Mouse (Mus musculus) lung, embryonic 16.5 days (tissue): Measurements from ENCODE around the gene Prr15. TPM values are rescaled to one million over a fixed set of nuclear protein-coding genes. Genes with fewer than 3 reads are reported as not detected.
A peak's percentile ranks its signal among the peaks of the same experiment; 100 is the strongest.

Experiments used
- ATAC-seq: fragments of 200-750 bp; cut with Nextera tagmentation; 2 replicates; pipeline ENCODE4 v1.8.0; 2017; ENCODE audit warnings: low read depth, mild to moderate bottlenecking, moderate library complexity
- H3K27ac ChIP-seq: fragments of 300-500 bp; sonication (generic); 2 replicates; pipeline ENCODE4 v1.5.1; 2014; ENCODE audit warnings: mild to moderate bottlenecking, control low read depth, low read length
- H3K27me3 ChIP-seq: fragments of 300-500 bp; sonication (generic); 2 replicates; pipeline ENCODE4 v1.6.1; 2014; ENCODE audit warnings: low read depth, low read length, mixed read lengths; ENCODE audit not compliant: control insufficient read depth, insufficient read depth
- H3K36me3 ChIP-seq: fragments of 300-500 bp; sonication (generic); 2 replicates; pipeline ENCODE4 v1.6.1; 2014; ENCODE audit warnings: low read length; ENCODE audit not compliant: control insufficient read depth, insufficient read depth
- H3K4me1 ChIP-seq: fragments of 300-500 bp; sonication (generic); replicated peaks from 2 replicates; pipeline ENCODE4 v1.6.1; 2014; ENCODE audit warnings: low read length, mixed read lengths; ENCODE audit not compliant: control insufficient read depth, insufficient read depth
- H3K4me2 ChIP-seq: fragments of 300-500 bp; sonication (generic); 2 replicates; pipeline ENCODE4 v1.6.1; 2014; ENCODE audit warnings: low read depth, low read length, control low read depth
- H3K4me3 ChIP-seq: fragments of 300-500 bp; sonication (generic); 2 replicates; pipeline ENCODE4 v1.5.1; 2014; ENCODE audit warnings: mild to moderate bottlenecking, low read length, control low read depth
- H3K9ac ChIP-seq: fragments of 300-500 bp; sonication (generic); 2 replicates; pipeline ENCODE4 v1.6.1; 2014; ENCODE audit warnings: low read length, control low read depth
- H3K9me3 ChIP-seq: fragments of 300-500 bp; sonication (generic); 2 replicates; pipeline ENCODE4 v1.6.1; 2016; ENCODE audit warnings: low read length; ENCODE audit not compliant: control insufficient read depth
- WGBS: fragments of 180-500 bp; shearing (Covaris S2); extraction: QIAGEN DNeasy Blood & Tissue Kit; methylation state at CpG from one replicate; pipeline ENCODE4 v1.1.7; 2014; 5-methylcytosine and 5-hydroxymethylcytosine counted together
- polyA plus RNA-seq: library from polyadenylated mRNA; unstranded; fragments of >200 nt; fragmentation: Nextera tagmentation; extraction: Ambion mirVana; gene quantifications from 2 replicates; pipeline ENCODE4 v1.2.1, GENCODE M21; 2015

The Prr15 gene
- 2.9 and 3.1 TPM in 2 replicates for polyA plus RNA-seq

GRCm38 (mm10) chr6:54325246-54325885 lies at the start of gene Prr15:
Gene Prr15 (plus strand): TSS chr6:54325835.
- H3K4me3 ChIP-seq: peak within 1 kb of the TSS; percentile 49

GRCm38 (mm10) chr6:54277234-54277633 lies 48.4 kb upstream of the Prr15 start:
- no peak overlapping the region for H3K4me2 ChIP-seq

More at GRCm38 (mm10) chr6:54325246-54325885, at the start of gene Prr15:
- Histone ChIP-seq H3K4me2 (peak within 1 kb of the TSS; percentile 96), H3K9me3 (no peaks in the 10 kb centered on the region), H3K27me3 (peaks cover 9% of the 10 kb centered on the region), H3K4me1 (peaks cover 10% of the 10 kb centered on the region; the same call in 1 of the 2 replicates), H3K9ac (peak within 1 kb of the TSS; percentile 58), H3K27ac (no peak within 1 kb of the TSS), H3K36me3 (no peaks in the 10 kb centered on the region)
- no peak for ATAC-seq
- 24% methylated on average over 3 of the region's 3 CpGs for WGBS

DNA sequence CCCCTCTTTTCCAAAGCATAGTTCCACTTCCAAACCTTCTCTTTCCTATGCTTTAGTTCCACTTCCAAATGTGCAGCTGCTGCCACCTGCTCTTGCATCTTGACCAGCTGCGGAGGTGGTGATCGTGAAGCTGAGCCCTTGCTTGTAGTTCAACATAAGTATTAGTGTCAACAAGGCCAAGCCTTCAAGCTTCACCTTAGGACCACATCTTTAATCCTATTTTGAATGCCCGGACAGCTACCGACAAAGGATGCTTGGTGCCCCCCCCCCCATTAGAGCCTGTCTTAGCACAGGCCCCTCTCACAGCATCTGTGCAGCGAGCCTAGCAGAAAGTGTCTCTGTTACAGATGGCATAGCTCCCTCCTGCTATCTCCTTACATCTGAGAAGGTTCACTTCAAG lies 47.8 kb upstream of the Prr15 start:
- H3K9me3 ChIP-seq: no peaks in the 10 kb centered on the region
- no peak overlapping the region for H3K4me3 ChIP-seq
- no peak overlapping the region for H3K27ac ChIP-seq
- ATAC-seq: no peak
- no peak overlapping the region for H3K9ac ChIP-seq
- H3K27me3 ChIP-seq: no peaks in the 10 kb centered on the region
- 49% methylated on average over 5 of the region's 5 CpGs for WGBS
- peaks cover 34% of the 10 kb centered on the region for H3K4me1 ChIP-seq
- H3K4me2 ChIP-seq: no peak overlapping the region
- H3K36me3 ChIP-seq: no peaks in the 10 kb centered on the region

More at GRCm38 (mm10) chr6:54277234-54277633, 48.4 kb upstream of the Prr15 start:
- ATAC-seq: no peak
- H3K9me3 ChIP-seq: no peaks in the 10 kb centered on the region
- H3K4me3 ChIP-seq: no peak overlapping the region
- H3K36me3 ChIP-seq: no peaks in the 10 kb centered on the region
- WGBS: 69% methylated on average over 4 of the region's 4 CpGs
- peaks cover 36% of the 10 kb centered on the region for H3K4me1 ChIP-seq
- no peak overlapping the region for H3K9ac ChIP-seq
- no peak overlapping the region for H3K27ac ChIP-seq
- H3K27me3 ChIP-seq: no peaks in the 10 kb centered on the region

GRCm38 (mm10) chr6:54278613-54279012 lies 47.0 kb upstream of the Prr15 start:
- Histone ChIP-seq H3K27me3 (no peaks in the 10 kb centered on the region), H3K36me3 (no peaks in the 10 kb centered on the region), H3K4me2 (no peak overlapping the region), H3K27ac (no peak overlapping the region), H3K9me3 (no peaks in the 10 kb centered on the region), H3K9ac (no peak overlapping the region), H3K4me3 (no peak overlapping the region), H3K4me1 (peaks cover 27% of the 10 kb centered on the region)
- no peak for ATAC-seq
- WGBS: 76% methylated on average over 2 of the region's 2 CpGs

DNA sequence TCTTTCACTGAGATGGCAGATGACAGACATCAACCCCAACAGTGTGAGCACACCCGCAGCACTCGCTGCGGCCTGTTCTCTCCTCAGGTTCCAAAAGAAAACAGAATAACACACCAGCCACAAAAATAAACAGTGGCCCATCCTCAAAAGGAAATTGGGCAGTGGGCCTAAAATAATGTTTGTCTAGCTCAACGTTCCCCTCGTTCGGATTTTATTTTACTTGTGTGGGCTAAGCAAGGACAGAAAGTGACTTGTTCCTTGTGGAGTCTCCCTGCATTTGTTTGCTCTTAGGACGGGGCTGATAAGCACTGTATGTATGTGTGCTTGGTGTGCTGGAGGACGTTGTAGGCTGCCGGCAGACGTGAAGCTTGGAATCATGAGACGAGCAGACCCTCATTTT lies 46.2 kb upstream of the Prr15 start:
- no peaks in the 10 kb centered on the region for H3K27me3 ChIP-seq
- no peaks in the 10 kb centered on the region for H3K36me3 ChIP-seq
- 17% methylated on average over 11 of the region's 11 CpGs for WGBS
- no peaks in the 10 kb centered on the region for H3K9me3 ChIP-seq
- ATAC-seq: peak; percentile 57; the same call in 1 of the 2 replicates
- H3K9ac ChIP-seq: no peak overlapping the region
- H3K27ac ChIP-seq: no peak overlapping the region
- H3K4me2 ChIP-seq: no peak overlapping the region; the same call in 1 of the 2 replicates
- peaks cover 25% of the 10 kb centered on the region for H3K4me1 ChIP-seq
- no peak overlapping the region for H3K4me3 ChIP-seq

GRCm38 (mm10) chr6:54280248-54280647 lies 45.4 kb upstream of the Prr15 start:
- no peak overlapping the region for H3K4me3 ChIP-seq
- no peak for ATAC-seq
- no peaks in the 10 kb centered on the region for H3K27me3 ChIP-seq
- peaks cover 25% of the 10 kb centered on the region for H3K4me1 ChIP-seq
- H3K36me3 ChIP-seq: no peaks in the 10 kb centered on the region
- H3K9me3 ChIP-seq: no peaks in the 10 kb centered on the region
- WGBS: 75% methylated on average over 6 of the region's 6 CpGs
- no peak overlapping the region for H3K9ac ChIP-seq
- H3K4me2 ChIP-seq: no peak overlapping the region
- no peak overlapping the region for H3K27ac ChIP-seq

DNA sequence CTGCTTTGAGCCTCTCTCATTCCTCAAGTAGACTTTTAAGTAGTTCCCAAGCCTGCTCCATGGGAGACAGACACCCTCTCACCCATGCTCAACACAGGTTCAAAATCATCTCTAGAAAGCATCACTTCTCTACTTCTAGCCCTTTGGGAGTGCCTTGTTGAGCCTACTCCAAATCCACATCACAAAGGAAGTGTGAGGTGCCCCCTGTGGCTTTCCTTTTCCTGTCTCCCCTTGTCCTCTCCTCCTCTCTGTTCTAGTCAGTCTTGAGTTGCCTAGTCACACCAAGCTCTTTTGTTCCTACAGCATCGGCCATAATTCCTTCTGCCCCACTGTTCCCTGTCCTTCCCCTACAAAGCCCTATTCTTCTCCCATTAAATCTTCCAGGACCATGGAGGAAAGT lies 42.3 kb upstream of the Prr15 start:
- H3K4me3 ChIP-seq: no peak overlapping the region
- H3K4me2 ChIP-seq: no peak overlapping the region
- H3K9me3 ChIP-seq: no peaks in the 10 kb centered on the region
- no peaks in the 10 kb centered on the region for H3K36me3 ChIP-seq
- H3K27me3 ChIP-seq: no peaks in the 10 kb centered on the region
- ATAC-seq: no peak
- H3K4me1 ChIP-seq: peaks cover 19% of the 10 kb centered on the region
- H3K27ac ChIP-seq: no peak overlapping the region
- H3K9ac ChIP-seq: no peak overlapping the region
- 78% methylated on average over 1 of the region's 1 CpGs for WGBS

GRCm38 (mm10) chr6:54284167-54284711 lies 41.4 kb upstream of the Prr15 start:
- Histone ChIP-seq H3K4me1 (peaks cover 10% of the 10 kb centered on the region), H3K9ac (no peak overlapping the region), H3K4me3 (no peak overlapping the region), H3K27me3 (no peaks in the 10 kb centered on the region), H3K27ac (no peak overlapping the region), H3K36me3 (no peaks in the 10 kb centered on the region), H3K9me3 (no peaks in the 10 kb centered on the region), H3K4me2 (no peak overlapping the region)
- WGBS: 69% methylated on average over 12 of the region's 12 CpGs
- ATAC-seq: no peak

GRCm38 (mm10) chr6:54286813-54287212 lies 38.8 kb upstream of the Prr15 start:
- no peaks in the 10 kb centered on the region for H3K36me3 ChIP-seq
- ATAC-seq: no peak

More at GRCm38 (mm10) chr6:54286813-54287212, 38.8 kb upstream of the Prr15 start:
- peaks cover 7% of the 10 kb centered on the region for H3K4me1 ChIP-seq
- H3K9me3 ChIP-seq: no peaks in the 10 kb centered on the region
- no peaks in the 10 kb centered on the region for H3K27me3 ChIP-seq
- H3K9ac ChIP-seq: no peak overlapping the region
- H3K27ac ChIP-seq: no peak overlapping the region
- WGBS: 75% methylated on average over 5 of the region's 5 CpGs
- no peak overlapping the region for H3K4me3 ChIP-seq
- no peak overlapping the region for H3K4me2 ChIP-seq
